Mouse (Mus musculus) brain, embryonic 14.5 days (tissue): Measurements from ENCODE around the gene Agt. TPM values are rescaled to one million over a fixed set of nuclear protein-coding genes. Genes with fewer than 3 reads are reported as not detected.

Source experiments
- DNase-seq: peaks from one replicate; pipeline ENCODE4 v3.0.0-alpha.2; 2011; ENCODE audit warnings: low read depth
- CTCF ChIP-seq: fragments of 200-500 bp; IDR thresholded peaks from 2 replicates; pipeline ENCODE4 v1.5.1; 2012; ENCODE audit warnings: inconsistent platforms, mild to moderate bottlenecking, moderate library complexity, borderline replicate concordance; ENCODE audit not compliant: insufficient read depth, insufficient read length; ENCODE audit errors: extremely low read depth
- POLR2A ChIP-seq: fragments of 200-500 bp; IDR thresholded peaks from 2 replicates; pipeline ENCODE4 v1.6.1; 2012; ENCODE audit warnings: mild to moderate bottlenecking, inconsistent platforms, borderline replicate concordance; ENCODE audit not compliant: poor library complexity, insufficient read depth, insufficient read length, severe bottlenecking; ENCODE audit errors: extremely low read depth
- polyA plus RNA-seq: library from polyadenylated mRNA; depleted of rRNA; stranded (reverse); fragments of >200 nt; gene quantifications from 2 replicates; pipeline ENCODE4 v1.2.3, GENCODE M21; 2012

Agt gene
- polyA plus RNA-seq, 1 experiment = 0.30 TPM

DNA sequence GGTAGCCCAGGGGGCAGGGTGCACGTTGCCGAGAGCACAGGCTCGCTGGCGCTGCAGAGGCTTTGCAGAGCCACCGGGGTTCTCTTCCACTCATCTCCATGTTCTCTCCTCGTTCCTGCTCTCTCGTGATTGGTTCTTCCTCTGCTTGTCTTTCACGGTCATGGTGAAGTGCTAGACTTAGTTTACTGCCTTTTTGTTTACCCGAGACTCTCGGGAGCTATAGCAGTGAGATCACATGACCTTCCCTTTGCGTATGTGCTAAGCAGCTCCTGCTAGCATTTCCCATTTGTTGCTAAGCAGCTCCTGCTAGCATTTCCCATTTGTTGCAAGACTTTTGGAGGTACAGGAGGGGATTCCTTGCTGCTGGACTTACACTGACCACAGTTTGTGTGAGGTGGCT is 22.2 kb downstream of the Agt start:
- no peak for DNase-seq
- no peak for TF ChIP-seq CTCF
- TF ChIP-seq POLR2A = no peak

- no peak for DNase-seq
These were observed 22.7 kb downstream of the Agt start for GRCm38 (mm10) chr8:124546815-124547214.

GRCm38 (mm10) chr8:124546371-124546770 is 23.1 kb downstream of the Agt start:
- no peak for DNase-seq
- TF ChIP-seq POLR2A (no peak), CTCF (no peak)

More at GRCm38 (mm10) chr8:124546815-124547214, 22.7 kb downstream of the Agt start:
- TF ChIP-seq POLR2A (no peak), CTCF (no peak)

GRCm38 (mm10) chr8:124543272-124543671 is 26.2 kb downstream of the Agt start:
- TF ChIP-seq CTCF (no peak), POLR2A (no peak)
- no peak for DNase-seq

DNA sequence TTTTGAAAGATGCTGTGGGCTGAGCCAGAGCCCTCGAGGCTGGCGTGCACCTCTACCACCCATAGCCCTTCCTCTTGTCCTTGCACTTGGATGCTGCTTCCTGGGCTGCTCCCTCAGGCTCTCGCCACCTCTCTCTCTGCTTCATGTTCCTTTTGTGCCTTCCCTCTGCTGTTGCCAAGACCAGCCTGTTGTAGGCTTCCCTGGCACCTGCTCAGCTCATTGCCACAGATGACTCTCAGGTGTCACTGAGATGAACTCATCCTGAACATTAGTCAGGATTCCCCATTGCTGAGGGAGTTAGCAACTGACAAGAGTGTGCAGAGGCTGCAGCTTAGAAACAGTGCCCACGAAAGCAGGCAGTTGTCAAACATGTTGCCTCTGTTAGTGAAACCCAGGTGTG is 27.5 kb downstream of the Agt start:
- TF ChIP-seq CTCF (no peak), POLR2A (no peak)
- no peak for DNase-seq

GRCm38 (mm10) chr8:124540906-124541305 is 28.6 kb downstream of the Agt start:
- no peak for TF ChIP-seq CTCF
- TF ChIP-seq POLR2A = no peak
- DNase-seq = no peak

DNA sequence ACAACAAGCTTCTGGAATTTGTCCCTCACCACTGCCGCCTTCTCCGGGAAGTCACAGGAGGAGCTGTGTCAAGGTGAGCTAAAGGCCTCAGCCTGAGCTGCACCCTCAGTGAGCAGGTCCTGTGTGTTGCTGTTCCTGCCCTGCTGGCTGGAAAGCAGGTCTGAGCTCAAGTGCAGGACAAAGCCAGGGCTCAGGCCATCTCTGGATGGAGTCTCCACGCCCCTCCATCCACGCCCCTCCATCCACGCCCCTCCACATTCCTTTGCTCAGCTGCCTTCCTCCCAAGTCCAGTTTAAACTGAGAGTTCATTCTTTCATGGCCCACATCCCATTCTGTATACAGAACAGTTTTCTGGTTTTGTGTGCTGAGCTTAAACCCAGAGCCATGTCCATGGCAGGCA is 34.1 kb downstream of the Agt start:
- no peak for DNase-seq
- TF ChIP-seq POLR2A (no peak), CTCF (no peak)

- TF ChIP-seq POLR2A (no peak), CTCF (no peak)
- DNase-seq = no peak
These were observed 36.9 kb downstream of the Agt start for GRCm38 (mm10) chr8:124532626-124533025.

- TF ChIP-seq CTCF (no peak), POLR2A (no peak)
- DNase-seq = no peak
These were observed 38.5 kb downstream of the Agt start for GRCm38 (mm10) chr8:124530996-124531395.

DNA sequence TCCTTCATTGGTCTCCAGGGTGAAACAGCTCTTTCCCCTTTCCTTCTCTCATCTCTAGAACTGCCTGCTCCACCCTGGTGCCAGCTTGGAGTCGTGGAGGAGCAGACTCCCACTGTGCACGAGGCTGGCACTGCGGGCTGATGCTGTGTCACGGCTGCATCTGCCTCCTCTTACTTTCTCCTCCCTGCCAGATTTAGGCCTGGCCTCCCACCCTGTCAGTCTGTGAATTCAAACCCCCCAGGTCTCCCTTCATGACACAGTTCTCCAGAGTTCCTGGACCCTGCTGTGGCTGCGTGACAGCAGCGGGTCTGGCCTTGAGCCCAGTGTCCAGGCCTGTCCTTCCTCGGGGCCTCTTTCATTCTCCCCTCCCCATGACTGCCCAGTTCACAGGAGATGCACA is 39.0 kb downstream of the Agt start:
- no peak for DNase-seq
- TF ChIP-seq POLR2A = no peak
- no peak for TF ChIP-seq CTCF

GRCm38 (mm10) chr8:124530076-124530475 is 39.4 kb downstream of the Agt start:
- no peak for DNase-seq
- TF ChIP-seq CTCF (no peak), POLR2A (no peak)

DNA sequence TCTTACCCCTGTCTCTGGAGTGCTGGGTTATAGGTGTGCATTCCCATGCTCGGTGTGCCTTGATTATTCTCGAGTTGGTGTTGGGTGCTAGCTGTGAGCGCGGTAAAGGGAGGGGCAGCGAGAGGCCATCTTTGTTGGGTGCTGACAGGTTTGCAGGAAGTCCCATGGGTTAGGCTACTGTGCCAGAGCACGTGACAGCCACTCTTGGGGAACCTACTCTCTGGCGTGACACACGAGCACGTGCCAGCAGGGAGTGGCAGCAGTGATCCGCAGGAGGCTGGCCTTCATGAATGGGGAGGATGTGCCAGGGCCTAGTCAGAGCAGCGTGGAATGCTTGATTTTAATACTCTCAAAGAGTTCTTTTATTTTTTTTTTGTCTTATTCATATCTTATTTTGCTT is 43.2 kb downstream of the Agt start:
- no peak for DNase-seq
- TF ChIP-seq CTCF (no peak), POLR2A (no peak)
